Mouse (Mus musculus) MEL (cell line): Measurements from ENCODE around the gene Lgi2.

Experiments used
- CHD2 ChIP-seq: IDR thresholded peaks from 2 replicates; pipeline ENCODE4 v1.6.1; 2011; ENCODE audit warnings: low read length, improper control_type of control experiment
- CTCF ChIP-seq, 3 experiments: IDR thresholded peaks in 2 of 3; conservative IDR thresholded peaks in 1 of 3; 2 replicates each; pipeline ENCODE4 v1.5.1; 2011 to 2012; ENCODE audit warnings: low read length in 3 of 3, low read depth in 2 of 3, mild to moderate bottlenecking in 2 of 3, improper control_type of control experiment in 1 of 3, inconsistent platforms in 1 of 3, mixed read lengths in 1 of 3, moderate library complexity in 1 of 3; ENCODE audit not compliant: control insufficient read depth in 1 of 3, insufficient read depth in 1 of 3, poor library complexity in 1 of 3, severe bottlenecking in 1 of 3
- ELF1 ChIP-seq: IDR thresholded peaks from 2 replicates; pipeline ENCODE4 v1.6.1; 2014; ENCODE audit warnings: low read depth, mild to moderate bottlenecking, inconsistent platforms, low read length, improper control_type of control experiment, moderate library complexity
- EP300 ChIP-seq, 2 experiments: IDR thresholded peaks; 2 replicates each; pipeline ENCODE4 v1.6.1; 2011; ENCODE audit warnings: improper control_type of control experiment in 2 of 2, low read length in 2 of 2, low read depth in 1 of 2, mild to moderate bottlenecking in 1 of 2
- JUND ChIP-seq: IDR thresholded peaks from 2 replicates; pipeline ENCODE4 v1.6.1; 2011; ENCODE audit warnings: low read depth, mild to moderate bottlenecking, improper control_type of control experiment, low read length
- MAFK ChIP-seq: IDR thresholded peaks from 2 replicates; pipeline ENCODE4 v1.6.1; 2011; ENCODE audit warnings: low read depth, mild to moderate bottlenecking, low read length, improper control_type of control experiment, borderline replicate concordance
- MAX ChIP-seq: IDR thresholded peaks from 2 replicates; pipeline ENCODE4 v1.6.1; 2011; ENCODE audit warnings: low read length, improper control_type of control experiment
- MXI1 ChIP-seq: IDR thresholded peaks from 2 replicates; pipeline ENCODE4 v1.6.1; 2011; ENCODE audit warnings: mild to moderate bottlenecking, low read depth, low read length, improper control_type of control experiment
- MYB ChIP-seq: IDR thresholded peaks from 2 replicates; pipeline ENCODE4 v1.6.1; 2011; ENCODE audit warnings: mild to moderate bottlenecking, low read depth, low read length, improper control_type of control experiment
- POLR2AphosphoS2 ChIP-seq: IDR thresholded peaks from 2 replicates; pipeline ENCODE4 v1.6.1; 2011; ENCODE audit warnings: low read length, improper control_type of control experiment
- TAL1 ChIP-seq: IDR thresholded peaks from 2 replicates; pipeline ENCODE4 v1.6.1; 2012; ENCODE audit warnings: mild to moderate bottlenecking, inconsistent platforms, low read length, moderate library complexity, mixed read lengths
- ZNF384 ChIP-seq: IDR thresholded peaks from 2 replicates; pipeline ENCODE4 v1.6.1; 2012; ENCODE audit warnings: low read depth, mild to moderate bottlenecking, inconsistent platforms, low read length, improper control_type of control experiment

DNA sequence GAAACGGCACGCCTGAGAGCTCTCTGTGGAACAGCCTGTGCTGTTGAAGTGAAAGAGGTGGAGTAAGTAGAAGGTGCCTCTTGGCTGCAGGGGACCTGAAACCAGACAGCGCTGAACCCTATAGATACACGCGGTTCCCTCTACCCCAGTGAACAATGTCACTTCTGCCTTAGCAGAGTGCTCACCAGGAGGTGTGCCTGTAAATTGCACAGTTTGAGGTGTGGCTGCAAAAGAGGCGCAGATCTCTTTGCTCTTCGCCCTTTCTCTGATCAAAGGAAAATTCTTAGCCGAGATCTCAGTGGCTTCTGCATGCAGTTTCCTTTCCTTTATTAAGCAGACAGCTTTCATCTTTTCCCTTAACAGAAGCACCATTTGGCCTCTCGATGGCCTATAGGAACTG is 49.2 kb upstream of the Lgi2 start:
- TF ChIP-seq TAL1, result no peak
- TF ChIP-seq MYB, result no peak
- TF ChIP-seq MAFK, result no peak
- TF ChIP-seq CTCF (IDR thresholded peaks at IDR 0.05 in 2 of 3, conservative IDR thresholded peaks at IDR 0.05 in 1 of 3; ENCODE audit: control insufficient read depth in 1 of 3, insufficient read depth in 1 of 3, low read depth in 2 of 3, low read length in 3 of 3, poor library complexity in 1 of 3, severe bottlenecking in 1 of 3), result no peak
- no peak for TF ChIP-seq POLR2AphosphoS2
- no peak for TF ChIP-seq MAX
- no peak for TF ChIP-seq ELF1
- no peak for TF ChIP-seq CHD2
- TF ChIP-seq MXI1, result no peak
- no peak for TF ChIP-seq JUND
- no peak for TF ChIP-seq ZNF384
- no peak for TF ChIP-seq EP300 (IDR thresholded peaks at IDR 0.05; ENCODE audit: low read depth in 1 of 2, low read length in 2 of 2)
